Mouse (Mus musculus): ENCODE measurements around the gene Vmn1r94. TPM values are rescaled to one million over a fixed set of nuclear protein-coding genes. Genes with fewer than 3 reads are reported as not detected.
"Not testable (repeated sequence)": the region's sequence is repeated elsewhere in the genome, so short reads cannot be mapped to it uniquely, and the experiment has no call there.

Gene Vmn1r94
- total RNA-seq (2014; rRNA removed) (not detected in 2 replicates), polyA plus RNA-seq (2015; fragmentation: Nextera tagmentation; extraction: Ambion mirVana) (not detected in 2 replicates)

DNA sequence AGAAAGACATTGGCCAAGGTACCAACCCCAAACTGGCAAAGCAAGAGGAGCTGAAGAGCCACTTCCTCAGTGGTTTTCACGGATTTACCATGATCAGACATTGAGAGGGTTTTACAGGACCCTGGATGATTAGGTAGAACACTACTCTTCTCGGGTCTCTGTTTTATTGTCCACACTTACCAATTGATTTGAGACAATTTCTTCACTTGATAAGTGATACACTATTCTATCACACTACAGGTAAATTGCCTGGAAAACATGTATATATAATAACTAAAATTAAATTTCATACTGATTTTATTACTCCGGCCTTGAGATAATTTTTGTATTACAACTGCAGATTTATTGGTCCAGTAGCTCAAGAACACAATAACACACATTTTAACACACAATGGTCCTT is at the start of gene Vmn1r94:
Vmn1r94 (minus strand) TSS at position 101 of the 400 bp plus-strand sequence.
- H3K4me3 ChIP-seq (ENCODE audit: low read length); ATAC-seq; DNase-seq (ENCODE audit: low spot score); H3K4me1 ChIP-seq (ENCODE audit: insufficient read depth, low read length); H3K36me3 ChIP-seq (ENCODE audit: insufficient read depth, low read length); H3K9me3 ChIP-seq (ENCODE audit: low read length); H3K9ac ChIP-seq (replicated peaks; ENCODE audit: low read length); H3K27ac ChIP-seq; H3K27me3 ChIP-seq (ENCODE audit: insufficient read depth, low read length); H3K4me2 ChIP-seq (ENCODE audit: low read depth, low read length): not testable (repeated sequence)
- no CpG with 5 or more reads among the region's 3 CpGs for WGBS

DNA sequence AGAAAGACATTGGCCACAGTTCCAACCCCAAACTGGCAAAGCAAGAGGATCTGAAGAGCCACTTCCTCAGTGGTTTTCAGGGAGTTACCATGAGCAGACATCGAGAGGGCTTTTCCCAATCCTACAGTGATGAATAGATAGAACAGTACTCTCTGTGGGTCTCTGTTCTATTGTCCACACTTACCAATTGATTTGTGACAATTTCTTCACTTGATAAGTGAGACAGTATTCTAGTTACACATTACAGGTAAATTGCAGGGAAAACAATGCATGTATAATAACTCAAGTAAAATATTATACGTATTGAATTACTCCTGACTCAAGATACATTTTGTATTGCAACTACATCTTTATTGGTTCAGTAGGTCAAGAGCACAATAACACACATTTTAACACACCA is 37.3 kb upstream of the Vmn1r94 start, which contains the start of gene Gm6164:
Gm6164 (minus strand) TSS at position 101 of the 400 bp plus-strand sequence.
- not testable (repeated sequence) for ATAC-seq; H3K4me1 ChIP-seq (ENCODE audit: insufficient read depth, low read length); H3K27ac ChIP-seq; H3K4me3 ChIP-seq (ENCODE audit: low read length); H3K27me3 ChIP-seq (ENCODE audit: insufficient read depth, low read length); H3K4me2 ChIP-seq (ENCODE audit: low read depth, low read length); DNase-seq (ENCODE audit: low spot score); H3K36me3 ChIP-seq (ENCODE audit: insufficient read depth, low read length); H3K9me3 ChIP-seq (ENCODE audit: low read length); H3K9ac ChIP-seq (replicated peaks; ENCODE audit: low read length)
- WGBS: no CpG with 5 or more reads among the region's 2 CpGs

DNA sequence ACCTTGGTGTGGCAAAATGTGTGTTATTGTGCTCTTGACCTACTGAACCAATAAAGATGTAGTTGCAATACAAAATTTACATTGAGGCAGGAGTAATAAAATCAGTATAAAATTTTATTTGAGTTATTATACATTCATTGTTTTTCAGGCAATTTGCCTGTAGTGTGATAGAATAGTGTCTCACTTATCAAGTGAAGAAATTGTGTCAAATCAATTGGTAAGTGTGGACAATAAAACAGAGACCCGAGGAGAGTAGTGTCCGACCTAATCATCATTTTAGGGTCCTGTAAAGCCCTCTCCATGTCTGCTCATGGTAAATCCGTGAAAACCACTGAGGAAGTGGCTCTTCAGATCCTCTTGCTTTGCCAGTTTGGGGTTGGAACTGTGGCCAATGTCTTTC is 25.2 kb upstream of the Vmn1r94 start, which contains the start of gene Vmn1r95:
Vmn1r95 (plus strand) TSS at position 301 of the 400 bp plus-strand sequence.
- H3K27me3 ChIP-seq (ENCODE audit: insufficient read depth, low read length); H3K4me2 ChIP-seq (ENCODE audit: low read depth, low read length); DNase-seq (ENCODE audit: low spot score); ATAC-seq; H3K36me3 ChIP-seq (ENCODE audit: insufficient read depth, low read length); H3K4me3 ChIP-seq (ENCODE audit: low read length); H3K9me3 ChIP-seq (ENCODE audit: low read length); H3K4me1 ChIP-seq (ENCODE audit: insufficient read depth, low read length); H3K9ac ChIP-seq (replicated peaks; ENCODE audit: low read length); H3K27ac ChIP-seq: not testable (repeated sequence)
- no CpG with 5 or more reads among the region's 3 CpGs for WGBS

DNA sequence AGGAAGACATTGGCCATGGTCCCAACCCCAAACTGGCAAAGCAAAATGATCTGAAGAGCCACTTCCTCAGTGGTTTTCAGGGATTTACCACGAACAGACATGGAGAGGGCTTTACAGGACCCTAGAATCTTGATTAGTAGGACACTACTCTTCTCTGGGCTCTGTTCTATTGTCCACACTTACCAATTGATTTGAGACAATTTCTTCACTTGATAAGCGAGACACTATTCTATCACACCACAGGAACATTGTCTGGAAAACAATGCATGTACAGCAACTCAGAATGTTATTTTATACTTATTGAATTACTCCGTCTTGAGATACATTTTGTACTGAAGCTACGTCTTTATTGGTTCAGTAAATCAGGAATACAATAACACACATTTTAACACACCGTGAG is 29.2 kb downstream of the Vmn1r94 start, which contains the start of gene Vmn1r93:
Vmn1r93 (minus strand) TSS at position 101 of the 400 bp plus-strand sequence.
- not testable (repeated sequence) for H3K9me3 ChIP-seq (ENCODE audit: low read length)
- no CpG with 5 or more reads among the region's 5 CpGs for WGBS

DNA sequence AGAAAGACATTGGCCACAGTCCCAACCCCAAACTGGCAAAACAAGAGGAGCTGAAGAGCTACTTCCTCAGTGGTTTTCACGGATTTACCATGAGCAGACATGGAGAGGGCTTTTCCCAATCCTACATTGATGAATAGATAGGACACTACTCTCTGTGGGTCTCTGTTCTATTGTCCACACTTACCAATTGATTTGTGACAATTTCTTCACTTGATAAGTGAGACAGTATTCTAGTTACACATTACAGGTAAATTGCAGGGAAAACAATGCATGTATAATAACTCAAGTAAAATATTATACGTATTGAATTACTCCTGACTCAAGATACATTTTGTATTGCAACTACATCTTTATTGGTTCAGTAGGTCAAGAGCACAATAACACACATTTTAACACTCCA is 45.7 kb downstream of the Vmn1r94 start, which contains the start of gene Gm16442:
Gm16442 (minus strand) TSS at position 101 of the 400 bp plus-strand sequence.
- ATAC-seq; DNase-seq (ENCODE audit: low spot score); H3K27ac ChIP-seq; H3K9ac ChIP-seq (replicated peaks; ENCODE audit: low read length); H3K36me3 ChIP-seq (ENCODE audit: insufficient read depth, low read length); H3K4me1 ChIP-seq (ENCODE audit: insufficient read depth, low read length); H3K9me3 ChIP-seq (ENCODE audit: low read length); H3K27me3 ChIP-seq (ENCODE audit: insufficient read depth, low read length); H3K4me3 ChIP-seq (ENCODE audit: low read length); H3K4me2 ChIP-seq (ENCODE audit: low read depth, low read length): not testable (repeated sequence)
- no CpG with 5 or more reads among the region's 2 CpGs for WGBS

More for the DNA sequence above, 29.2 kb downstream of the Vmn1r94 start, which contains the start of gene Vmn1r93:
- not testable (repeated sequence) for H3K4me1 ChIP-seq (ENCODE audit: insufficient read depth, low read length); H3K4me3 ChIP-seq (ENCODE audit: low read length); H3K9ac ChIP-seq (replicated peaks; ENCODE audit: low read length); ATAC-seq; H3K27ac ChIP-seq; H3K36me3 ChIP-seq (ENCODE audit: insufficient read depth, low read length); H3K4me2 ChIP-seq (ENCODE audit: low read depth, low read length); H3K27me3 ChIP-seq (ENCODE audit: insufficient read depth, low read length); DNase-seq (ENCODE audit: low spot score)

Other genes starting within 250 kb of the Vmn1r94 start
- 9.2 and 11.7 TPM in 2 replicates for gene Pvr, start 247.2 kb downstream of the Vmn1r94 start, total RNA-seq (2014; rRNA removed)
- gene Pvr, start 247.2 kb downstream of the Vmn1r94 start, polyA plus RNA-seq (2015; fragmentation: Nextera tagmentation; extraction: Ambion mirVana): 6.1 and 7.0 TPM in 2 replicates
- not detected in 2 replicates for gene Igsf23, start 217.6 kb downstream of the Vmn1r94 start, total RNA-seq (2014; rRNA removed)
- gene Igsf23, start 217.6 kb downstream of the Vmn1r94 start, polyA plus RNA-seq (2015; fragmentation: Nextera tagmentation; extraction: Ambion mirVana): not detected in 2 replicates
- gene Ceacam20, start 203.0 kb downstream of the Vmn1r94 start, total RNA-seq (2014; rRNA removed): not detected in 2 replicates
- not detected in 2 replicates for gene Ceacam20, start 203.0 kb downstream of the Vmn1r94 start, polyA plus RNA-seq (2015; fragmentation: Nextera tagmentation; extraction: Ambion mirVana)
- not detected in 2 replicates for gene Nlrp9b, start 176.9 kb downstream of the Vmn1r94 start, total RNA-seq (2014; rRNA removed)
- gene Nlrp9b, start 176.9 kb downstream of the Vmn1r94 start, polyA plus RNA-seq (2015; fragmentation: Nextera tagmentation; extraction: Ambion mirVana): not detected in 2 replicates
- not detected in 2 replicates for gene Vmn1r91, start 68.7 kb downstream of the Vmn1r94 start, total RNA-seq (2014; rRNA removed)
- gene Vmn1r91, start 68.7 kb downstream of the Vmn1r94 start, polyA plus RNA-seq (2015; fragmentation: Nextera tagmentation; extraction: Ambion mirVana): not detected in 2 replicates
- not detected in 2 replicates for gene Gm16442, start 45.8 kb downstream of the Vmn1r94 start, total RNA-seq (2014; rRNA removed)
- gene Gm16442, start 45.8 kb downstream of the Vmn1r94 start, polyA plus RNA-seq (2015; fragmentation: Nextera tagmentation; extraction: Ambion mirVana): not detected in 2 replicates
- not detected in 2 replicates for gene Vmn1r93, start 29.3 kb downstream of the Vmn1r94 start, total RNA-seq (2014; rRNA removed)
- not detected in 2 replicates for gene Vmn1r93, start 29.3 kb downstream of the Vmn1r94 start, polyA plus RNA-seq (2015; fragmentation: Nextera tagmentation; extraction: Ambion mirVana)
- not detected in 2 replicates for gene Vmn1r95, start 25.3 kb upstream of the Vmn1r94 start, total RNA-seq (2014; rRNA removed)
- gene Vmn1r95, start 25.3 kb upstream of the Vmn1r94 start, polyA plus RNA-seq (2015; fragmentation: Nextera tagmentation; extraction: Ambion mirVana): not detected in 2 replicates
- gene Gm6164, start 37.2 kb upstream of the Vmn1r94 start, total RNA-seq (2014; rRNA removed): not detected in 2 replicates
- gene Gm6164, start 37.2 kb upstream of the Vmn1r94 start, polyA plus RNA-seq (2015; fragmentation: Nextera tagmentation; extraction: Ambion mirVana): not detected in 2 replicates
- not detected in 2 replicates for gene Gm4498, start 65.5 kb upstream of the Vmn1r94 start, total RNA-seq (2014; rRNA removed)
- not detected in 2 replicates for gene Gm4498, start 65.5 kb upstream of the Vmn1r94 start, polyA plus RNA-seq (2015; fragmentation: Nextera tagmentation; extraction: Ambion mirVana)
- gene Gm5890, start 94.5 kb upstream of the Vmn1r94 start, total RNA-seq (2014; rRNA removed): not detected in 2 replicates
- not detected in 2 replicates for gene Gm5890, start 94.5 kb upstream of the Vmn1r94 start, polyA plus RNA-seq (2015; fragmentation: Nextera tagmentation; extraction: Ambion mirVana)
- gene Gm4133, start 165.7 kb upstream of the Vmn1r94 start, total RNA-seq (2014; rRNA removed): not detected in 2 replicates
- gene Gm4133, start 165.7 kb upstream of the Vmn1r94 start, polyA plus RNA-seq (2015; fragmentation: Nextera tagmentation; extraction: Ambion mirVana): not detected in 2 replicates
- not detected in 2 replicates for gene Gm5728, start 207.0 kb upstream of the Vmn1r94 start, total RNA-seq (2014; rRNA removed)
- not detected in 2 replicates for gene Gm5728, start 207.0 kb upstream of the Vmn1r94 start, polyA plus RNA-seq (2015; fragmentation: Nextera tagmentation; extraction: Ambion mirVana)
- gene Vmn1r100, start 249.6 kb upstream of the Vmn1r94 start, total RNA-seq (2014; rRNA removed): not detected in 2 replicates
- not detected in 2 replicates for gene Vmn1r100, start 249.6 kb upstream of the Vmn1r94 start, polyA plus RNA-seq (2015; fragmentation: Nextera tagmentation; extraction: Ambion mirVana)

Data from hindbrain, postnatal 0 days (tissue).